Mouse (Mus musculus) erythroblast, embryonic 14.5 days (primary cell): Measurements from ENCODE around the gene C3. TPM values are rescaled to one million over a fixed set of nuclear protein-coding genes. Genes with fewer than 3 reads are reported as not detected.

ENCODE experiments used
- H3K27me3 ChIP-seq: 2 replicates; pipeline ENCODE4 v1.6.1; 2012; ENCODE audit warnings: inconsistent platforms; ENCODE audit not compliant: control insufficient read depth
- H3K36me3 ChIP-seq: 2 replicates; pipeline ENCODE4 v1.6.1; 2012; ENCODE audit warnings: mild to moderate bottlenecking, inconsistent platforms; ENCODE audit not compliant: control insufficient read depth
- H3K4me1 ChIP-seq: 2 replicates; pipeline ENCODE4 v1.6.1; 2012; ENCODE audit warnings: inconsistent platforms; ENCODE audit not compliant: control insufficient read depth
- H3K4me3 ChIP-seq: replicated peaks from 2 replicates; pipeline ENCODE3; 2012; ENCODE audit warnings: moderate library complexity, mild to moderate bottlenecking, inconsistent platforms
- H3K9me3 ChIP-seq: 2 replicates; pipeline ENCODE4 v1.6.1; 2012; ENCODE audit warnings: low read length, inconsistent platforms, mixed read lengths; ENCODE audit not compliant: control insufficient read depth
- GATA1 ChIP-seq: IDR thresholded peaks from 2 replicates; pipeline ENCODE4 v1.6.1; 2012; ENCODE audit warnings: low read length, inconsistent platforms, mixed read lengths
- TAL1 ChIP-seq: IDR thresholded peaks from 3 replicates; pipeline ENCODE4 v1.6.1; 2012; ENCODE audit warnings: low read length, inconsistent platforms, mixed read lengths
- polyA plus RNA-seq: library from polyadenylated mRNA; stranded (reverse); fragments of >175 nt; gene quantifications from 2 replicates; pipeline ENCODE4 v1.2.3, GENCODE M21; 2012

The C3 gene
- polyA plus RNA-seq, 1 experiment: 0.11 TPM

- Histone ChIP-seq H3K4me1 (no peaks in the 10 kb centered on the region), H3K9me3 (no peaks in the 10 kb centered on the region), H3K4me3 (no peak overlapping the region), H3K27me3 (no peaks in the 10 kb centered on the region), H3K36me3 (no peaks in the 10 kb centered on the region; the same call in 1 of the 2 replicates)
- TF ChIP-seq TAL1 (no peak), GATA1 (no peak)
Observed at GRCm38 (mm10) chr17:57195326-57196010, 32.5 kb downstream of the C3 start.

GRCm38 (mm10) chr17:57194771-57195170, 33.2 kb downstream of the C3 start:
- no peaks in the 10 kb centered on the region for H3K4me1 ChIP-seq
- TF ChIP-seq GATA1: no peak
- TF ChIP-seq TAL1: no peak
- H3K27me3 ChIP-seq: no peaks in the 10 kb centered on the region
- no peak overlapping the region for H3K4me3 ChIP-seq
- no peaks in the 10 kb centered on the region; the same call in 1 of the 2 replicates for H3K36me3 ChIP-seq
- no peaks in the 10 kb centered on the region for H3K9me3 ChIP-seq

- no peaks in the 10 kb centered on the region for H3K27me3 ChIP-seq
- H3K4me1 ChIP-seq: no peaks in the 10 kb centered on the region; the same call in 1 of the 2 replicates
- no peaks in the 10 kb centered on the region; the same call in 1 of the 2 replicates for H3K36me3 ChIP-seq
- H3K9me3 ChIP-seq: no peaks in the 10 kb centered on the region
- H3K4me3 ChIP-seq: no peak within 1 kb of the TSS
- no peak for TF ChIP-seq GATA1
- no peak for TF ChIP-seq TAL1
Observed at GRCm38 (mm10) chr17:57194041-57194507, 33.9 kb downstream of the C3 start, which contains the start of gene Tnfsf14. Tnfsf14 (minus strand) TSS chr17:57194177.

- Histone ChIP-seq H3K4me1 (peaks cover 8% of the 10 kb centered on the region), H3K9me3 (no peaks in the 10 kb centered on the region), H3K4me3 (no peak overlapping the region), H3K36me3 (no peaks in the 10 kb centered on the region), H3K27me3 (no peaks in the 10 kb centered on the region)
- no peak for TF ChIP-seq GATA1
Observed at GRCm38 (mm10) chr17:57188510-57189192, 39.3 kb downstream of the C3 start.

- Histone ChIP-seq H3K27me3 (no peaks in the 10 kb centered on the region), H3K4me1 (peaks cover 8% of the 10 kb centered on the region)
Observed at GRCm38 (mm10) chr17:57185641-57186040, 42.3 kb downstream of the C3 start.

GRCm38 (mm10) chr17:57182871-57183270, 45.1 kb downstream of the C3 start:
- H3K27me3 ChIP-seq: no peaks in the 10 kb centered on the region
- no peaks in the 10 kb centered on the region for H3K4me1 ChIP-seq
- H3K9me3 ChIP-seq: no peaks in the 10 kb centered on the region
- H3K4me3 ChIP-seq: no peak overlapping the region
- H3K36me3 ChIP-seq: no peaks in the 10 kb centered on the region
- TF ChIP-seq TAL1: no peak
- TF ChIP-seq GATA1: no peak

More at GRCm38 (mm10) chr17:57185641-57186040, 42.3 kb downstream of the C3 start:
- no peaks in the 10 kb centered on the region for H3K9me3 ChIP-seq
- no peak overlapping the region for H3K4me3 ChIP-seq
- H3K36me3 ChIP-seq: no peaks in the 10 kb centered on the region
- TF ChIP-seq TAL1 (no peak), GATA1 (no peak)

GRCm38 (mm10) chr17:57180363-57180762, 47.6 kb downstream of the C3 start:
- no peak overlapping the region for H3K4me3 ChIP-seq

GRCm38 (mm10) chr17:57173351-57173750, 54.6 kb downstream of the C3 start:
- H3K4me1 ChIP-seq: peaks cover 8% of the 10 kb centered on the region
- no peaks in the 10 kb centered on the region for H3K36me3 ChIP-seq
- H3K9me3 ChIP-seq: no peaks in the 10 kb centered on the region
- no peaks in the 10 kb centered on the region for H3K27me3 ChIP-seq
- TF ChIP-seq GATA1 (no peak), TAL1 (no peak)
- no peak overlapping the region for H3K4me3 ChIP-seq

More at GRCm38 (mm10) chr17:57180363-57180762, 47.6 kb downstream of the C3 start:
- TF ChIP-seq TAL1 (no peak), GATA1 (no peak)
- H3K27me3 ChIP-seq: no peaks in the 10 kb centered on the region
- no peaks in the 10 kb centered on the region for H3K4me1 ChIP-seq
- no peaks in the 10 kb centered on the region for H3K9me3 ChIP-seq
- H3K36me3 ChIP-seq: no peaks in the 10 kb centered on the region

GRCm38 (mm10) chr17:57172378-57172777, 55.6 kb downstream of the C3 start:
- Histone ChIP-seq H3K27me3 (no peaks in the 10 kb centered on the region), H3K4me1 (peaks cover 8% of the 10 kb centered on the region)

More at GRCm38 (mm10) chr17:57172378-57172777, 55.6 kb downstream of the C3 start:
- H3K9me3 ChIP-seq: no peaks in the 10 kb centered on the region
- no peaks in the 10 kb centered on the region for H3K36me3 ChIP-seq
- no peak overlapping the region for H3K4me3 ChIP-seq
- TF ChIP-seq GATA1 (no peak), TAL1 (no peak)
